Mouse (Mus musculus): ENCODE results near the gene Tmprss3.

The Tmprss3 gene

GRCm38 (mm10) chr17:31195207-31195606 lies 3.6 kb downstream of the Tmprss3 start:
- DNase-seq (ENCODE audit: low spot score) = no peak

GRCm38 (mm10) chr17:31193360-31193759 lies 5.4 kb downstream of the Tmprss3 start:
- DNase-seq (ENCODE audit: low spot score) = no peak

- no peak for DNase-seq (ENCODE audit: low spot score)
These were observed 6.1 kb downstream of the Tmprss3 start for GRCm38 (mm10) chr17:31192663-31193062.

- DNase-seq (ENCODE audit: low spot score) = no peak
These were observed 7.0 kb downstream of the Tmprss3 start for GRCm38 (mm10) chr17:31191825-31192224.

- DNase-seq (ENCODE audit: low spot score) = peak; percentile 60
These were observed 11.4 kb downstream of the Tmprss3 start for GRCm38 (mm10) chr17:31187370-31187769.

GRCm38 (mm10) chr17:31184269-31184990 lies 14.3 kb downstream of the Tmprss3 start:
- no peak for DNase-seq (ENCODE audit: low spot score)

GRCm38 (mm10) chr17:31183180-31183974 lies 15.4 kb downstream of the Tmprss3 start:
- DNase-seq (ENCODE audit: low spot score) = no peak

- no peak for DNase-seq (ENCODE audit: low spot score)
These were observed 17.3 kb downstream of the Tmprss3 start for GRCm38 (mm10) chr17:31181490-31181889.

- DNase-seq (ENCODE audit: low spot score) = no peak
These were observed 22.5 kb downstream of the Tmprss3 start for GRCm38 (mm10) chr17:31176321-31176720.

GRCm38 (mm10) chr17:31169796-31170195 lies 29.0 kb downstream of the Tmprss3 start:
- no peak for DNase-seq (ENCODE audit: low spot score)

- no peak for DNase-seq (ENCODE audit: low spot score)
These were observed 33.6 kb downstream of the Tmprss3 start, which contains the start of gene Tff1 for GRCm38 (mm10) chr17:31165127-31165526. Tff1 (minus strand) TSS chr17:31165277.

- DNase-seq (ENCODE audit: low spot score) = no peak
These were observed 35.0 kb downstream of the Tmprss3 start for GRCm38 (mm10) chr17:31163821-31164220.

- no peak for DNase-seq (ENCODE audit: low spot score)
These were observed 36.2 kb downstream of the Tmprss3 start for GRCm38 (mm10) chr17:31162607-31163006.

- no peak for DNase-seq (ENCODE audit: low spot score)
These were observed 38.5 kb downstream of the Tmprss3 start for GRCm38 (mm10) chr17:31160291-31160690.

GRCm38 (mm10) chr17:31157921-31158320 lies 40.9 kb downstream of the Tmprss3 start:
- no peak for DNase-seq (ENCODE audit: low spot score)

- no peak for DNase-seq (ENCODE audit: low spot score)
These were observed 45.0 kb downstream of the Tmprss3 start for GRCm38 (mm10) chr17:31153785-31154184.

GRCm38 (mm10) chr17:31152966-31153499 lies 45.7 kb downstream of the Tmprss3 start:
- DNase-seq (ENCODE audit: low spot score) = no peak

- no peak for DNase-seq (ENCODE audit: low spot score)
These were observed 46.3 kb downstream of the Tmprss3 start for GRCm38 (mm10) chr17:31152512-31152911.

GRCm38 (mm10) chr17:31145998-31146397 lies 52.8 kb downstream of the Tmprss3 start:
- DNase-seq (ENCODE audit: low spot score) = no peak

GRCm38 (mm10) chr17:31144040-31145037 lies 54.4 kb downstream of the Tmprss3 start, which contains the start of gene Tff2:
Tff2 (minus strand) TSS chr17:31144282.
- no peak for DNase-seq (ENCODE audit: low spot score)

- DNase-seq (ENCODE audit: low spot score) = no peak
These were observed 56.7 kb downstream of the Tmprss3 start for GRCm38 (mm10) chr17:31142116-31142515.

- peak; percentile 51 for DNase-seq (ENCODE audit: low spot score)
These were observed 60.4 kb downstream of the Tmprss3 start for GRCm38 (mm10) chr17:31138398-31138797.

All from ovary, postnatal 14 days (tissue).